Comparison of ENCODE assay signal across 8 mouse cellular contexts in genomic region chr5:75044310-75044904, GRCm38 (mm10). TPM values are rescaled to one million over a fixed set of nuclear protein-coding genes. Genes with fewer than 3 reads are reported as not detected.
DNase-seq lines count a peak whose midpoint lies in the region; ATAC-seq lines count a peak whose summit lies in the region.

Chic2 (minus strand) TSS chr5:75044774.

- peak within 1 kb of the TSS; percentile 89 for H3K27ac ChIP-seq in intestine, embryonic 16.5 days (ENCODE audit: low read length)
- H3K27ac ChIP-seq in midbrain, embryonic 10.5 days (replicated peaks): peak within 1 kb of the TSS; percentile 95

- H3K27me3 ChIP-seq in intestine, embryonic 16.5 days (replicated peaks; ENCODE audit: control insufficient read depth, insufficient read depth, low read length): no peaks in the 10 kb centered on the region
- H3K27me3 ChIP-seq in midbrain, embryonic 10.5 days (ENCODE audit: low read depth, poor library complexity, severe bottlenecking): peaks cover 51% of the 10 kb centered on the region

- H3K4me1 ChIP-seq in intestine, embryonic 16.5 days (ENCODE audit: control insufficient read depth, insufficient read depth, low read length): peaks cover 11% of the 10 kb centered on the region
- H3K4me1 ChIP-seq in midbrain, embryonic 10.5 days: peaks cover 20% of the 10 kb centered on the region

- H3K9me3 ChIP-seq in intestine, embryonic 16.5 days (ENCODE audit: control insufficient read depth, low read length): no peaks in the 10 kb centered on the region
- no peaks in the 10 kb centered on the region; the same call in 1 of the 2 replicates for H3K9me3 ChIP-seq in midbrain, embryonic 10.5 days (replicated peaks)

- peak within 1 kb of the TSS; percentile 98 for H3K4me3 ChIP-seq in intestine, embryonic 16.5 days (ENCODE audit: low read length)
- H3K4me3 ChIP-seq in midbrain, embryonic 10.5 days: peak within 1 kb of the TSS; percentile 97

- peak; percentile 95 for ATAC-seq in intestine, embryonic 16.5 days

- intact Hi-C loops in gastrocnemius, postnatal 36 days (cut with DNase I): no loop called here
- intact Hi-C loops in left cerebral cortex, postnatal 36 days (cut with DNase I): loop anchor here (5.0 kb wide), 1 partner anchor 102 kb away; no protein-coding TSS in a partner anchor

- DNase-seq in adrenal gland, adult 18-20 months (ENCODE audit: low spot score in 2 of 2): peak; percentile 82 to 85
- DNase-seq in embryo, embryonic 11 days: peak; percentile 93
- DNase-seq in gastrocnemius, postnatal 36 days: peak; percentile 81 to 84
- peak; percentile 79 to 85 for DNase-seq in left cerebral cortex, postnatal 36 days (ENCODE audit: low spot score in 2 of 2)
- peak; percentile 90 for DNase-seq in midbrain, embryonic 10.5 days (ENCODE audit: low spot score)
- peak; percentile 59 to 73 for DNase-seq in right cerebral cortex, postnatal 36 days (ENCODE audit: low spot score in 2 of 2)
- peak; percentile 90 for DNase-seq in yolk sac, embryonic 10.5 days (ENCODE audit: low spot score)

- H3K9ac ChIP-seq in intestine, embryonic 16.5 days (ENCODE audit: low read depth, low read length): peak within 1 kb of the TSS; percentile 99

- under 1% methylated on average over 64 of the region's 90 CpGs for WGBS in intestine, embryonic 16.5 days
- WGBS in midbrain, embryonic 10.5 days: under 1% methylated on average over 89 of the region's 90 CpGs

- H3K4me2 ChIP-seq in intestine, embryonic 16.5 days (ENCODE audit: low read depth, low read length): peak within 1 kb of the TSS; percentile 79

- H3K36me3 ChIP-seq in intestine, embryonic 16.5 days (ENCODE audit: control insufficient read depth, insufficient read depth, low read length): no peaks in the 10 kb centered on the region
- H3K36me3 ChIP-seq in midbrain, embryonic 10.5 days: peaks cover 10% of the 10 kb centered on the region

RNA-seq across cellular contexts. Expression of gene Chic2, which starts in this region (rescaled TPM):
- 10 to 100 TPM; 25.2 to 25.8 TPM for total RNA-seq in adrenal gland, adult 18-20 months (2021)
- 10 to 100 TPM; 11.5 to 14.2 TPM for total RNA-seq in gastrocnemius, postnatal 36 days (2021)
- 15.9 and 20.2 TPM in 2 replicates for polyA plus RNA-seq in intestine, embryonic 16.5 days (2015; fragmentation: Nextera tagmentation; extraction: Ambion mirVana)
- 10 to 100 TPM; 15.3 to 18.8 TPM for total RNA-seq in left cerebral cortex, postnatal 36 days (2021)
- 26.8 and 28.5 TPM in 2 replicates for polyA plus RNA-seq in midbrain, embryonic 10.5 days (2016; fragmentation: Nextera tagmentation; extraction: Ambion mirVana)

Comparison
In these comparisons a context has a peak if more than half of its experiments do, and no peak if none do; other contexts are left out.
1. Peak in every context shown above with its lines: DNase-seq, ATAC-seq, H3K4me3 ChIP-seq and H3K27ac ChIP-seq.